Mouse (Mus musculus): Measurements from ENCODE around the gene Nfkbie. TPM values are rescaled to one million over a fixed set of nuclear protein-coding genes. Genes with fewer than 3 reads are reported as not detected.
A peak's percentile ranks its signal among the peaks of the same experiment; 100 is the strongest.

Nfkbie gene
- total RNA-seq, 2 experiments from 2014 or later, result 2.6 to 3.2 TPM

DNA sequence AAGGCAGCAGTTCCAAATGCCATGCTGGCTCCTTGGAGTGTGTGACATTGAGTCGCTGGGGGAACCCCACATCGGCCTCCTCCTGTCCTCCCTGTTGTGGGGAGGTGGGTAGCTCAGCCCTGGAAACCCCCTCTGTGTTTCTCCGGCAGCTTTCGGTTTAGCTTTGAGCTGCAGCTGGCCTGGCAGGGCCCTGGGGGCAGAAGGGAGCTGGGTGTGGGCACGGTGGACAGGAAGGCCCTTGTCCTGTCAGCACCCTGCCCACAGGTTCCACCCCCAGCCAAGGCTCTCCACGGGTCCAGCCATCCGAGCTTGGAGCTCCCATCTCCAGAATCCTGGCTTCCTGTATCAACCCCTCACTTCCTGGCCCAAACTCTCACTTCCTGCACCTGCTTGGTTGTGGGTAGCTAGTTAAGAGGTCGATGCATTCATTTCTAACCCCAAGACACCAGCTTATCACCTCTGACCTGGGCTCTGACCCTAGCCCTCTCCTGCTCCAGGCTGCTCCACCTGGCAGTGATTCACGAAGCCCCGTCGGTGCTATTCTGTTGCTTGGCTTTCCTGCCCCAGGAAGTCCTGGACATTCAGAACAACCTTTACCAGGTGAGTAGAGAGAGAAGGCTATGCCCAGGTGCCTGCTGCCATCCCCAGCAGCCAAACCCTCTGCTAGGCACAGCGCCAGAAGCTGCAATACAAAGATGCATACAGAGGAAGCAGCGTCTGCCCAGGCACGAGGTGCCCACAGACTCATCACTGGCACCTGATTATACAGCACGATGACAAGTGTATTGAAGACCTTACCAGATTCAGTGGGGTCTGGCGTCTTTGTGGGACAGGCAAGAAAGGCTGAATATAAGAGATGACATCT lies 2.7 kb downstream of the Nfkbie start:
- DNase-seq (ENCODE audit: extremely low spot score in 1 of 2, low spot score in 1 of 2), result no peak

- DNase-seq (ENCODE audit: extremely low spot score in 1 of 2, low spot score in 1 of 2), result no peak
Measured at GRCm38 (mm10) chr17:45559732-45560525, 4.4 kb downstream of the Nfkbie start.

GRCm38 (mm10) chr17:45563216-45563615 lies 7.7 kb downstream of the Nfkbie start:
- no peak for DNase-seq (ENCODE audit: extremely low spot score in 1 of 2, low spot score in 1 of 2)

DNA sequence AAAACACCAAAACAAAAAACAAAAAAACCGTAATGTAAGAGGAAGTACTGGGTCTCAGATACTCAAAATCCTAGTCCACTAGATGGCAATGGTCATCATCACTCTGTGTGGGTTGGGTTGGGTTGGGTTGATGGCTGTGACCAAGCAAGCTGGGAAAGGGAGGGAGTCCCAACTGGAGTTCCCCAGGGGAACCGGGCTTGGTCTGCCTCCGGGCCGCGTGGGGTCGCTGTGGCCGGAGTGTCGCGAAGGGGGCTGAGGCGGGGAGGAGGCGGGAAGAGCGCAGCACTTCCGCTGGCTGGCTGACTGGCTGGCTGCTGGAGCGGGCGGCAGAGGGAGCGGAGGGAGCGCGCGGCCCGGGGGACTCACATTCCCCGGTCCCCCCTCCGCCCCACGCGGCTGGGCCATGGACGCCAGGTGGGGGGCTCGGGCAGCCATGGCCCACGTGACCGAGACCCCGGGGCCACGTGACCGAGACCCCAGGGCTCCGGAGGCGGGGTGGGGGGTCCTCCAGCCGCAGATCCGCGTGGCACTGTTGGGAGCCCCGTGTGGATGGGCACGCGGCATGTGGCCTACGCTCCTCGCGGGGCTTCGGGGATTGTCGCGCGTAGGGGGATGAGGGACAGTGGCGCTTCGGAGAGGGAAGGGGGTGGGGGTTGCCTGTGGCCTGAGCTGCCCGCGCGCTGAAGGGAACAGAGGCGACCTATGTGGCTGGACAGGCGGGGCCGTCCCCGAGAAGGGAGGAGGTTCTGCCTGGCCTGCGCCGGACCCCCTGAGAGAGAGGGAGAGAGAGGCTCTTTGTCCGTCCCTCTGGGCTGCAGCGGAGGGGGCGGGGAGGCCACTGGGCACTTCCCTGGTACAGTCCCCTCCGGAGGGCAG lies 8.4 kb downstream of the Nfkbie start, which contains the start of gene Slc35b2:
Slc35b2 (plus strand) TSS at position 220 of the 876 bp plus-strand sequence.
- peak; percentile 83 to 88 for DNase-seq (ENCODE audit: extremely low spot score in 1 of 2, low spot score in 1 of 2)

DNA sequence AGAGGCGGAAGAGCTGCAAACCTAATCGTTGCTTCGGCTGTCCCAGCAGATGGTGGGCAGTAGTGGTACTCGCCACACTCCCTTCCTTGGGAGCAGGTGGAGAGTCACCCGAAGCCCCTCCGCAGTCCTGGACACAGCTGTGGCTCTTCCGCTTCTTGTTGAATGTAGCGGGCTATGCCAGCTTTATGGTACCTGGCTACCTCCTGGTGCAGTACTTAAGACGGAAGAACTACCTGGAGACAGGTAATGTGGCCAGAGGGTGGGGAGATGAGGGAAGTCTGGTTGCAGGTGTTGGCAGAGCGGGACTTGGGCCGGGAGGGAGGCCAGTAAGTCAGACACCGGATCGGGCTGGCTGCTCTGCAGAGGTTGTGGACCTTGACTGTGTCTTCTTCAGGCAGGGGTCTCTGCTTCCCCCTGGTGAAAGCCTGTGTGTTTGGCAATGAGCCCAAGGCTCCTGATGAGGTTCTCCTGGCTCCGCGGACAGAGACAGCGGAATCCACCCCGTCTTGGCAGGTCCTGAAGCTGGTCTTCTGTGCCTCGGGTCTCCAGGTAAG lies 9.1 kb downstream of the Nfkbie start:
- no peak for DNase-seq (ENCODE audit: extremely low spot score in 1 of 2, low spot score in 1 of 2)

- DNase-seq (ENCODE audit: extremely low spot score in 1 of 2, low spot score in 1 of 2), result no peak
Measured at GRCm38 (mm10) chr17:45565103-45565502, 9.6 kb downstream of the Nfkbie start.

GRCm38 (mm10) chr17:45566031-45566359 lies 10.5 kb downstream of the Nfkbie start:
- no peak for DNase-seq (ENCODE audit: extremely low spot score in 1 of 2, low spot score in 1 of 2)

- no peak for DNase-seq (ENCODE audit: extremely low spot score in 1 of 2, low spot score in 1 of 2)
Measured at GRCm38 (mm10) chr17:45566360-45567161, 11.1 kb downstream of the Nfkbie start.

DNA sequence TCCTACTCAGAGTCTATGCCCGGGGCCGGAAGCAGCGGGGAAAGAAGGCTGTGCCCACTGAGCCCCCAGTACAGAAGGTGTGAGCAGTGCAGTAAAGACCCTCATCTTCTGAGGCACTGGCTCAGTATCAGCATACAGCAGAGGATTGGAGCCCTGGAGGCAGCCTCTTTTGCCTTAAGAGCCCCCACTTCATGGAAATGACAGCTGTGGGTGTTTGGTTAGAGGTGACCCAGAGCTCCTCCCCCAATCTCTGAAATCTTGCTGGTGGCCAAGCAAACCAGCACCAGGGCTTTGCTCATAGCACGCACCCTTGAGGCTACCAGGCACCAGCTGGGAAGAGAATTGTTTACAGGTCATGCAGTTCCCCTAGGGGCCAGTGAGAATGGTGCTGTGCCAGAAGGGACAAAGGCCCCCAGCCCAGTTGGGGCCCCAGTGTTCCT lies 11.7 kb downstream of the Nfkbie start:
- no peak for DNase-seq (ENCODE audit: extremely low spot score in 1 of 2, low spot score in 1 of 2)

DNA sequence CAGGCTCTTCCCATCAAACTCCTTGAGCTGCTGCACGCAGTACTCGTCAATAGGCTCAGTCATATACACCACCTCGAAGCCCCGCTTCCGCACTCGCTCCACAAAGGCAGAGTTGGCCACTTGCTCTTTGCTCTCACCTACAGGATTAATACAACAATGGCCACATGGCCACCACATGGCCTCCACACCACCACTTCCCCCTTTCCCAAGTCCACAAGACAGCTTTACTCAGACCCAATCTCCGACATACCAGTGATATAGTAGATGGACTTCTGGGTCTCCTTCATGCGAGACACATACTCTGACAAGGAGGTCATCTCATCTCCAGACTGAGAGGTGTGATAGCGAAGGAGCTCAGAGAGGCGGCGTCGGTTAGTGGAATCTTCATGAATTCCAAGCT lies 13.5 kb downstream of the Nfkbie start:
- DNase-seq (ENCODE audit: extremely low spot score in 1 of 2, low spot score in 1 of 2), result no peak

DNA sequence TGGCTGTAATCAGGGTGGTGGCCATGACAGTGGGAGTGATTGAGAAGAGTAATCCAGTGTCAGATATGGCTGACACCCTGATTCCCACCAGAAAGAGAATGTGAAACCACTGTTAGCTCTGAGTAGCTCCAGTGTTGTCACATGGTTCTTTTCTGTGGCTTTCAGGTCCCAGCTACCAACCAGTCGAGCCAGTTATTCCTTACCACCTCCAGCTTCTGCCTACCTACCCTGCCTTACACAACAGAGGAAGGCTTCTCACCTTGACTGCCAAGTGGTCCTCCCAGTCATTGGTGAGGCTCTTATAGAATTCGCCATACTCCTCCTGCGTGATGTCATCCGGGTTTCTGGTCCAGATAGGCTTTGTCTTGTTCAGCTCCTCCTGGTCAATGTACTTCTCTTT lies 14.5 kb downstream of the Nfkbie start:
- DNase-seq (ENCODE audit: extremely low spot score in 1 of 2, low spot score in 1 of 2), result no peak

DNA sequence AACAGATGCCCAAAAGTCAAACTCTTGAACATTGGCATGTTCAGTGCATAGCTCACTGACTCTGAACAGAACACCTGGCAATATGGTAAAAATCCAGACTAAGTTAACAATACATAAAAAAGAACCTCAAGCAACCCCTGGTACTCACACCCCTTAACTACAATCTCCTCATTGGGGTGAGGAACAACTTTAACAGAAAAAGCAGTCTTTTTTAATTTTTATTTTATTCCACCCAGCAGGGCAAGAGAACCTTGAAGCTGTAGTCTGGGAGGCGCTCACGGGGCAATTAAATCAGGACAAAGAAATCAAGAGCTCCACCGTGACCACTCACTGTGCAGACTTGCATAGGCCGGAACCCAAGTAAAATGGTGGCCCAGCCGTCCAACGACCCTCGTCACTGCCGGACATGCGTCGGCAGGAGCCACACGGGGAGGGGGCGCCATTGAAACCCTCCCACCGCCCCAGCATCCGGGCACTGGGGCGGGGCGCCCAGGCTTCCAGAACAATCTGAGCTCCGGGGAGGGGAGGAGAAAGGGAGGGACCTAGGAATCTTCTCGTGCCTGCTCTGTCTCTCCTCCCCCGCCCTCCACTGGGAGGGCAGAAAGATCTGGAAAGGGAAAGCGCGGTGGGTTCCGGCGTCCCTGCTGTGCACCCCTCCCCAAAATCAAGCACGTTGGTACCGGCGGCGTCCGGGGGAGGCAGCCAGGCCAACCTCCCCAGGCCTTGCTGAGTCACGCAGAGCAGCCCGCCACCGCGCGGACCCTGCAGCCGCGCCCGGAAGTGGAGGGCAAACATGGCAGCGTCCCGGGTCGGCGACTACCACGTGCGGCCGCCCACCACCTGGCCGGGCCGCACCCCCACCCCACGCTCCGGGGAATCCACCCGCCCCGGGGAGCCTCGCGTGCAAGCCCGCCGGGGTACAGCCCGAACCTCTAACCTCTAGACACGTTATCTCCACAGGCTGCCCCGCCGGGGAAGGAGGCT lies 16.9 kb downstream of the Nfkbie start:
- DNase-seq (ENCODE audit: extremely low spot score in 1 of 2, low spot score in 1 of 2), result peak; percentile 55 to 67

DNA sequence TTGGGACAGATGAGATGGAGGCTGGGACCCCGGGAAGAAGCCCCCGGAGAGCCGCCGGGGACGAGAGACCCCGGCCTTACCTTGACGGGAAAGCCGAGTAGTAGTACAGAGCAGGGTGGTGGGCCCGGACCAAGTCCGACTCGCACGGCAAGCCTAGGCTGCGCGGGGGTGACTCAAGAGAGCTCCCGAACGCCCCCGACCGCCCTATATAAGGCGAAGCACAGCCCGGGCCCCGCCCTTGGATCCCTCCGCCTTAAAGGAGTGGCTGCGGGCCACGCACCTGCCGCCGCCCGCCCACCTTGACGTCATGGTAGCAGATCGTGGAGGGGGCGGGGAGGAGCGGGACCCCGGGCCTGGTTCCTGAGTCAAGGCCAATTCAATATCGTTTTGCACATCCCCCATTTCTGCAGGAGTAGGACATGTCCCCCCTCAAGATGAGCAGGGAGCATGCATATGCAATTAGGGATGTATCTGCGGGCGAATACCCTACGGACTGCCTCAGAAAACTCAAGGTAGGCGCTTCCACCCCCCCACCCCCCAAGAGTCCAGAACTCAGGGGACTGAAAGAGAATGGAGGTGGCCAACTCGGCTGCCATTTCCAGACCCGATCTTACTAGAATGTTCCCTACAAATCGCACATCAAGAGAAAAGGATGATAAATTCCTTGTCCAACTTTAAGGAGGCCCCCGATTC lies 17.7 kb downstream of the Nfkbie start, which contains the start of gene Hsp90ab1:
Hsp90ab1 (minus strand) TSS at position 185 of the 693 bp plus-strand sequence.
- DNase-seq (ENCODE audit: extremely low spot score in 1 of 2, low spot score in 1 of 2), result peak; percentile 98 to 99

- peak; percentile 97 for DNase-seq (ENCODE audit: extremely low spot score in 1 of 2, low spot score in 1 of 2)
Measured at GRCm38 (mm10) chr17:45573780-45574123, 18.2 kb downstream of the Nfkbie start.

DNA sequence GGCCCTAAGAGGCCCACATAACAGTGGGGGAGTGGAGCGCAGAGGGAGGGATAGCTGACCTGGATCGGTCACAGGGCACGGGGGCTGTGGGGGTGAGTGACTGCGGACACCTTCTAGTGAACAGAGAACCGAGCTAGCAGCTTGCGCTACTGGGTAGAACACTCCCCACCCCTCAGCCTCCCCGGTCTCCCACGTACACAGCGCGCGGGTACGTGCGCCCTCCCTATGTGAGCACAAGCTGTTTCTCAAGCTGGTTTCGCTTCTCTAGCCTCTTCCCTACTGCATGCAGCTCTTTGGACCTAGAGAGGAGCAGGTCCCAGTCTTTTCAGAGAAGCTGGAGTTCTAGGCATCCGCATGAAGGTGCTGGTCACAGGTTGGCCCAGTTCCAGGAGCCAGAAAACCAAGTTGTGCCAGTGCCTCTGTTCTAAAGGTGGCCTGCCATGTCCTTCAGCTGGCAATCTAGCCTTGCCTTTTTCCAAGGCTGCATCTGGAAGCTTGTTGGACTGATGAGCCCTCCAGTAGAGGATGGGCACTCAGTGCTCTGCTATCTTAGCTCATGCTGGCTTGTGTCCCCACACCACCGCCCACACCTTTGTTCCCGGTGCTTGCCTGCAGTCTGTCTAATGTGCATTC lies 18.7 kb downstream of the Nfkbie start:
- peak; percentile 63 to 80 for DNase-seq (ENCODE audit: extremely low spot score in 1 of 2, low spot score in 1 of 2)

DNA sequence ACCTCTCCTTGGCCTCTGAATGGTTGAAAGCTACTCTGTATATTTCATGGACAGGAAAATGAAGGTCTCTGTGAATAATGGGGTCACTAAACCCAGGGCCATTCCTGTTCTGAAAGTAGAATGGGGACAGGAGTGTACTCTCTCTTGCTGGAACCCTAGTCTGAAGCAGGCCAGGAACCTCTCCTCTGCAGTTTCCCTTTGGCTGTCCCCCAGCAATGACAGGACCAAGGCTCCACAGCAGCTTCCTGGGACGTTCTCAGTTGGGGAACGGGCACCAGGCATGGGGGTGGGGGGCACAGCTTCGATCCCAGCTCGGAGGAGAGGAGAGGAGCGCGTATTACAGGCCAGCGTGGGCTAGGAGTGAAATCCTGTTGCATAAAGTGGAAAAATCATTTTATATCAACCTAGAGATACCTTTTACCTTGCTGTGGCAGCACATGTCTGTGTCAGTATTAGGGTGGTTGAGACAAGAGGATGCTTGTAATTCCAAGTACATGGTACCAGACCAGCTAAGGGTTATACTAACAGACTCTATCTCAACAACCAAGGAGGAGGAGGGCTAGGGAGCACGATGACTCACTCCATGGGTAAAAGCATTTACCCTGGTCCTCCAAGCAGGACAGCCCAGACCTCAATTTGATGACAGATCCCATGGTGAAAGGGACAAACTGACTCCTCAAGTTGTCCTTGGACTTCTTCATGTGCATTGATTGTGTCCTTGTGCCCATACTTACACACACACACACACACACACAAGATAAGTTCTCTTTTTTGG lies 19.8 kb downstream of the Nfkbie start:
- no peak for DNase-seq (ENCODE audit: extremely low spot score in 1 of 2, low spot score in 1 of 2)

All from layer of hippocampus, postnatal 25 days (tissue).